In the genomic region with DNA sequence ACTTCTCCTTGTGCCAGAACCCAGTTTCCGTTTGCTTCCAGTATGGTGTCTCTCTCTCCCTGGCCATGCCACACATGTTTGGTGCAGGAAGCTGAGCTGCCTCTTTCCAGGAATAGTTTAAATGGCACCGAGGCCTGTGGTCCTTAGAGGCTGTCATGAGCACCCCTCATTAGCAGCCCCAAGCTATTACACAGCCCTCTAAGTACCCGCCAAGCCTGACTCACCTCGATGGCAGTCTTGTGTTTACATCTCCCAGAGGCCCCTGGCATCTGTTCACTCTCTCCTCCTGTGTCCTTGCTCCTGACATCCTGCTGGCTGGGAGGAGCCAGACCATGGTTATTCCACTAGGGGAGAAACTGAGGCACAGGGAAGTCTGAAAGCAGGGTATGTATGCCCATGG, we compare ENCODE assay signal across 11 mouse cellular contexts. TPM values are rescaled to one million over a fixed set of nuclear protein-coding genes. Genes with fewer than 3 reads are reported as not detected.
DNase-seq lines count a peak whose midpoint lies in the region; ATAC-seq lines count a peak whose summit lies in the region.
"Had no signal": no experiment of that assay in that cellular context is flagged by ENCODE, and none has a peak within 500 bp of the region (broad histone marks: within the 10 kb centered on the region; RNA-seq: fewer than 3 reads in every experiment).

No protein-coding gene starts in this region.

- H3K36me3 ChIP-seq in heart, embryonic 15.5 days, result peaks cover 19% of the 10 kb centered on the region; the same call in 1 of the 2 replicates
- peaks cover 12% of the 10 kb centered on the region for H3K36me3 ChIP-seq in midbrain, embryonic 12.5 days
- H3K36me3 ChIP-seq in midbrain, embryonic 16.5 days (ENCODE audit: control insufficient read depth, insufficient read depth, low read length), result peaks cover 17% of the 10 kb centered on the region
- peaks cover 49% of the 10 kb centered on the region for H3K36me3 ChIP-seq in embryonic facial prominence, embryonic 12.5 days
- 0 out of 2 replicates have a peak, but pooled peaks cover 6% of the 10 kb centered on the region for H3K36me3 ChIP-seq in stomach, embryonic 16.5 days (ENCODE audit: control insufficient read depth, insufficient read depth, low read length)

- H3K9ac ChIP-seq in heart, embryonic 15.5 days, result no peak overlapping the region
- no peak overlapping the region for H3K9ac ChIP-seq in midbrain, embryonic 12.5 days (replicated peaks)
- no peak overlapping the region for H3K9ac ChIP-seq in midbrain, embryonic 16.5 days (ENCODE audit: low read depth, low read length)
- no peak overlapping the region for H3K9ac ChIP-seq in embryonic facial prominence, embryonic 12.5 days
- no peak overlapping the region for H3K9ac ChIP-seq in stomach, embryonic 16.5 days (ENCODE audit: low read length)

- H3K27me3 ChIP-seq in heart, embryonic 15.5 days, result no peaks in the 10 kb centered on the region
- no peaks in the 10 kb centered on the region for H3K27me3 ChIP-seq in midbrain, embryonic 12.5 days
- H3K27me3 ChIP-seq in midbrain, embryonic 16.5 days (ENCODE audit: control insufficient read depth, insufficient read depth, low read depth, low read length), result no peaks in the 10 kb centered on the region
- H3K27me3 ChIP-seq in embryonic facial prominence, embryonic 12.5 days, result no peaks in the 10 kb centered on the region
- H3K27me3 ChIP-seq in stomach, embryonic 16.5 days (ENCODE audit: control insufficient read depth, insufficient read depth, low read length), result no peaks in the 10 kb centered on the region

- no peaks in the 10 kb centered on the region for H3K9me3 ChIP-seq in heart, embryonic 15.5 days (replicated peaks)
- no peaks in the 10 kb centered on the region for H3K9me3 ChIP-seq in midbrain, embryonic 12.5 days
- H3K9me3 ChIP-seq in midbrain, embryonic 16.5 days (replicated peaks; ENCODE audit: control insufficient read depth, low read length, poor library complexity, severe bottlenecking), result no peaks in the 10 kb centered on the region
- H3K9me3 ChIP-seq in embryonic facial prominence, embryonic 12.5 days, result no peaks in the 10 kb centered on the region
- H3K9me3 ChIP-seq in stomach, embryonic 16.5 days (replicated peaks; ENCODE audit: control insufficient read depth, low read length), result no peaks in the 10 kb centered on the region

- peaks cover 39% of the 10 kb centered on the region for H3K4me1 ChIP-seq in heart, embryonic 15.5 days (replicated peaks)
- H3K4me1 ChIP-seq in midbrain, embryonic 12.5 days, result peaks cover 27% of the 10 kb centered on the region
- no peaks in the 10 kb centered on the region; the same call in 1 of the 2 replicates for H3K4me1 ChIP-seq in midbrain, embryonic 16.5 days (ENCODE audit: control insufficient read depth, insufficient read depth, low read length)
- H3K4me1 ChIP-seq in embryonic facial prominence, embryonic 12.5 days, result 0 out of 2 replicates have a peak, but pooled peaks cover 5% of the 10 kb centered on the region
- peaks cover 23% of the 10 kb centered on the region for H3K4me1 ChIP-seq in stomach, embryonic 16.5 days (ENCODE audit: control insufficient read depth, insufficient read depth, low read length)

- no peak for DNase-seq in heart, adult 18-20 months
- no peak for DNase-seq in layer of hippocampus, adult 11-12 months (ENCODE audit: low spot score)
- DNase-seq: embryo, embryonic 11 days had no signal

- WGBS in heart, embryonic 15.5 days, result 36% methylated on average over 4 of the region's 4 CpGs
- 68% methylated on average over 4 of the region's 4 CpGs for WGBS in midbrain, embryonic 12.5 days
- 38% methylated on average over 4 of the region's 4 CpGs for WGBS in midbrain, embryonic 16.5 days
- 53% methylated on average over 4 of the region's 4 CpGs for WGBS in embryonic facial prominence, embryonic 12.5 days
- WGBS in stomach, embryonic 16.5 days, result 49% methylated on average over 4 of the region's 4 CpGs

- H3K4me2 ChIP-seq in heart, embryonic 15.5 days, result no peak overlapping the region
- H3K4me2 ChIP-seq in midbrain, embryonic 12.5 days (replicated peaks), result no peak overlapping the region
- no peak overlapping the region for H3K4me2 ChIP-seq in midbrain, embryonic 16.5 days (ENCODE audit: low read length)
- no peak overlapping the region for H3K4me2 ChIP-seq in embryonic facial prominence, embryonic 12.5 days (replicated peaks)
- no peak overlapping the region for H3K4me2 ChIP-seq in stomach, embryonic 16.5 days (ENCODE audit: low read depth, low read length)

- no peak for ATAC-seq in heart, embryonic 15.5 days (replicated peaks; ENCODE audit: insufficient number of reproducible peaks, insufficient read depth, low FRiP score, low read depth)
- no peak for ATAC-seq in midbrain, embryonic 12.5 days (ENCODE audit: low FRiP score, low read depth)
- no peak for ATAC-seq in midbrain, embryonic 16.5 days
- ATAC-seq in embryonic facial prominence, embryonic 12.5 days (ENCODE audit: insufficient number of reproducible peaks, insufficient read depth, low FRiP score, low TSS enrichment), result 0 out of 2 replicates have a peak, but pooled peaks have one; percentile 5
- ATAC-seq in stomach, embryonic 16.5 days (ENCODE audit: insufficient read depth, low FRiP score), result peak; percentile 39; the same call in 1 of the 2 replicates

- peak overlapping the region; percentile 28 for H3K27ac ChIP-seq in heart, embryonic 15.5 days
- 0 out of 2 replicates have a peak overlapping the region, but pooled peaks have one; percentile 22 for H3K27ac ChIP-seq in midbrain, embryonic 12.5 days (replicated peaks)
- no peak overlapping the region for H3K27ac ChIP-seq in midbrain, embryonic 16.5 days (ENCODE audit: low read length)
- H3K27ac ChIP-seq in embryonic facial prominence, embryonic 12.5 days, result no peak overlapping the region
- H3K27ac ChIP-seq in stomach, embryonic 16.5 days (ENCODE audit: low read length), result no peak overlapping the region

- H3K4me3 ChIP-seq in heart, embryonic 15.5 days, result no peak overlapping the region
- no peak overlapping the region for H3K4me3 ChIP-seq in midbrain, embryonic 12.5 days
- no peak overlapping the region for H3K4me3 ChIP-seq in midbrain, embryonic 16.5 days (ENCODE audit: low read depth, low read length)
- H3K4me3 ChIP-seq in embryonic facial prominence, embryonic 12.5 days, result no peak overlapping the region
- H3K4me3 ChIP-seq in stomach, embryonic 16.5 days (replicated peaks; ENCODE audit: low read length), result no peak overlapping the region

RNA-seq across cellular contexts. Expression of gene Hs1bp3, which starts 25.3 kb away (rescaled TPM):
- 12.1 and 16.5 TPM in 2 replicates for polyA plus RNA-seq in heart, embryonic 15.5 days (2015; fragmentation: Nextera tagmentation; extraction: Ambion mirVana)
- total RNA-seq in heart, adult 18-20 months (2021), result 10 to 100 TPM; 13.8 to 15.6 TPM
- 11.3 and 11.4 TPM in 2 replicates for polyA plus RNA-seq in midbrain, embryonic 12.5 days (2016; fragmentation: Nextera tagmentation; extraction: Ambion mirVana)
- 8.4 and 8.9 TPM in 2 replicates for polyA plus RNA-seq in midbrain, embryonic 16.5 days (2015; fragmentation: Nextera tagmentation; extraction: Ambion mirVana)
- polyA plus RNA-seq in embryonic facial prominence, embryonic 12.5 days (2016; fragmentation: Nextera tagmentation; extraction: Ambion mirVana), result 19.1 and 20.3 TPM in 2 replicates
- polyA plus RNA-seq in stomach, embryonic 16.5 days (2015; fragmentation: Nextera tagmentation; extraction: Ambion mirVana), result 15.7 and 16.5 TPM in 2 replicates

RNA-seq across cellular contexts. Expression of gene Gdf7, which starts 36.7 kb away (rescaled TPM):
- 0.10 TPM in 1 of 2 replicates, not detected in the other for polyA plus RNA-seq in heart, embryonic 15.5 days (2015; fragmentation: Nextera tagmentation; extraction: Ambion mirVana)
- under 1 TPM; 0.17 to 0.26 TPM for total RNA-seq in heart, adult 18-20 months (2021)
- polyA plus RNA-seq in midbrain, embryonic 12.5 days (2016; fragmentation: Nextera tagmentation; extraction: Ambion mirVana), result 0.74 and 1.2 TPM in 2 replicates
- polyA plus RNA-seq in midbrain, embryonic 16.5 days (2015; fragmentation: Nextera tagmentation; extraction: Ambion mirVana), result 0.15 and 0.16 TPM in 2 replicates
- polyA plus RNA-seq in embryonic facial prominence, embryonic 12.5 days (2016; fragmentation: Nextera tagmentation; extraction: Ambion mirVana), result 1.8 and 2.5 TPM in 2 replicates
- 0.09 TPM in 1 of 2 replicates, not detected in the other for polyA plus RNA-seq in stomach, embryonic 16.5 days (2015; fragmentation: Nextera tagmentation; extraction: Ambion mirVana)
- total RNA-seq: hematopoietic stem cell, adult 5-6 weeks had no signal
- polyA plus RNA-seq: liver, embryonic 16.5 days; small intestine, adult 2 months had no signal

Comparison
In these comparisons a context has a peak if more than half of its experiments do, and no peak if none do; other contexts are left out.
1. H3K27ac ChIP-seq: peak in heart, embryonic 15.5 days (single experiment) and midbrain, embryonic 12.5 days (single experiment); none in midbrain, embryonic 16.5 days (single experiment), embryonic facial prominence, embryonic 12.5 days (single experiment) and stomach, embryonic 16.5 days (single experiment).
2. ATAC-seq: peak in embryonic facial prominence, embryonic 12.5 days (single experiment) and stomach, embryonic 16.5 days (single experiment); none in heart, embryonic 15.5 days (single experiment), midbrain, embryonic 12.5 days (single experiment) and midbrain, embryonic 16.5 days (single experiment).